In the genomic region with DNA sequence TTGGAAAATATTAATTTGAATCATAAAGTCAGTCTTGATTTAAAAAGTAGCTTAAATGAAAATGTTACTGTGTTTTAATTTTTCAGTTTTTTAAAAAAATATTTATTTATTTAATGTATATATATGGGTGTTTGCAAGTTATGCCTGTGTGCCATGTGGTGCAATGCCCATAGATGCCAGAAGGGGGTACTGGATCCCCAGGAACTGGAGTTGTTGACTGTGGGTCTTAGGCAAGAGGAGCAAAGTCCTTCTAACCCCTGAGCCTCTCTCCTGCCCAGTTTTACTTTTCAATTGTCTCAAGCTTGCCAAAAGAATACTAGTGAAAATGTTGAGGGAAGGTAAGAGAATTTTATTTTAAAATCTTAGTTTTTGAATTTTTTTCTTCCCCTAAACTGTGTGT, we compare ENCODE assay signal across 8 mouse cellular contexts.
DNase-seq lines count a peak whose midpoint lies in the region; ATAC-seq and TF ChIP-seq lines count a peak whose summit lies in the region.

No protein-coding gene starts in this region.

- no peak overlapping the region for H3K9ac ChIP-seq in hindbrain, embryonic 11.5 days (ENCODE audit: low read depth, low read length)
- no peak overlapping the region for H3K9ac ChIP-seq in hindbrain, embryonic 12.5 days
- no peak overlapping the region for H3K9ac ChIP-seq in ES-Bruce4 (ENCODE audit: low read depth, poor library complexity, severe bottlenecking)

- H3K4me1 ChIP-seq in hindbrain, embryonic 11.5 days (replicated peaks; ENCODE audit: control insufficient read depth, insufficient read depth, low read length): no peaks in the 10 kb centered on the region
- peaks cover 6% of the 10 kb centered on the region; the same call in 1 of the 2 replicates for H3K4me1 ChIP-seq in hindbrain, embryonic 12.5 days
- no peaks in the 10 kb centered on the region for H3K4me1 ChIP-seq in ES-Bruce4 (ENCODE audit: control insufficient read depth, insufficient read depth, low read length)
- peaks cover 2% of the 10 kb centered on the region; the same call in 1 of the 2 replicates for H3K4me1 ChIP-seq in embryonic fibroblast, embryonic 13.5 days (ENCODE audit: control insufficient read depth, insufficient read depth, low read length)

- H3K9me3 ChIP-seq in hindbrain, embryonic 11.5 days (ENCODE audit: control insufficient read depth, low read length): no peaks in the 10 kb centered on the region
- no peaks in the 10 kb centered on the region for H3K9me3 ChIP-seq in hindbrain, embryonic 12.5 days (replicated peaks)
- H3K9me3 ChIP-seq in ES-Bruce4 (replicated peaks; ENCODE audit: control insufficient read depth, insufficient read depth, low read length, poor library complexity, severe bottlenecking): no peaks in the 10 kb centered on the region

- no peak for ATAC-seq in hindbrain, embryonic 11.5 days (ENCODE audit: low FRiP score)
- no peak for ATAC-seq in hindbrain, embryonic 12.5 days (ENCODE audit: low FRiP score)

- peak; percentile 48 for DNase-seq in hindbrain, embryonic 11.5 days (ENCODE audit: low spot score)
- peak; percentile 69 for DNase-seq in naive thymus-derived CD4-positive, alpha-beta T cell, adult 2 months (ENCODE audit: low read depth)
- no peak for DNase-seq in ovary, postnatal 36 days (ENCODE audit: low spot score)
- no peak for DNase-seq in Muller cell, postnatal 12 days (ENCODE audit: inconsistent ontology term)
- DNase-seq in testis, postnatal 14 days (ENCODE audit: low spot score): no peak

- H3K36me3 ChIP-seq in hindbrain, embryonic 11.5 days (ENCODE audit: control insufficient read depth, insufficient read depth, low read length): no peaks in the 10 kb centered on the region
- peaks cover 15% of the 10 kb centered on the region for H3K36me3 ChIP-seq in hindbrain, embryonic 12.5 days
- peaks cover under 1% of the 10 kb centered on the region for H3K36me3 ChIP-seq in ES-Bruce4 (ENCODE audit: control insufficient read depth, insufficient read depth, low read length, poor library complexity, severe bottlenecking)

- TF ChIP-seq EP300 in ES-Bruce4 (IDR thresholded peaks at IDR 0.05; ENCODE audit: insufficient read depth, low read depth, low read length): no peak

- TF ChIP-seq CTCF in ES-Bruce4 (IDR thresholded peaks at IDR 0.05; ENCODE audit: low read depth, low read length): peak; percentile 39
- TF ChIP-seq CTCF in embryonic fibroblast, embryonic 13.5 days (IDR thresholded peaks at IDR 0.05; ENCODE audit: borderline replicate concordance, insufficient read depth, low read length): peak; percentile 20; the same call in 1 of the 2 replicates

- no peak overlapping the region for H3K27ac ChIP-seq in hindbrain, embryonic 11.5 days (ENCODE audit: low read depth, low read length)
- H3K27ac ChIP-seq in hindbrain, embryonic 12.5 days: no peak overlapping the region
- no peak overlapping the region for H3K27ac ChIP-seq in ES-Bruce4 (ENCODE audit: insufficient read depth, low read length)
- H3K27ac ChIP-seq in embryonic fibroblast, embryonic 13.5 days (ENCODE audit: insufficient read depth, low read length): no peak overlapping the region

- H3K27me3 ChIP-seq in hindbrain, embryonic 11.5 days (ENCODE audit: control insufficient read depth, insufficient read depth, low read length): no peaks in the 10 kb centered on the region
- no peaks in the 10 kb centered on the region for H3K27me3 ChIP-seq in hindbrain, embryonic 12.5 days
- H3K27me3 ChIP-seq in ES-Bruce4 (ENCODE audit: control insufficient read depth, insufficient read depth, low read length, poor library complexity, severe bottlenecking): no peaks in the 10 kb centered on the region

- H3K4me3 ChIP-seq in hindbrain, embryonic 11.5 days (ENCODE audit: low read depth, low read length): no peak overlapping the region
- H3K4me3 ChIP-seq in hindbrain, embryonic 12.5 days: no peak overlapping the region
- no peak overlapping the region for H3K4me3 ChIP-seq in ES-Bruce4 (ENCODE audit: low read depth, low read length)
- H3K4me3 ChIP-seq in embryonic fibroblast, embryonic 13.5 days (ENCODE audit: insufficient read depth, low read length): no peak overlapping the region

- TF ChIP-seq POLR2A in ES-Bruce4 (IDR thresholded peaks at IDR 0.05; ENCODE audit: insufficient read depth, low read length): no peak
- TF ChIP-seq POLR2A in embryonic fibroblast, embryonic 13.5 days (IDR thresholded peaks at IDR 0.05; ENCODE audit: low read depth, low read length): no peak

- no peak overlapping the region for H3K4me2 ChIP-seq in hindbrain, embryonic 11.5 days (replicated peaks; ENCODE audit: low read depth, low read length)
- H3K4me2 ChIP-seq in hindbrain, embryonic 12.5 days (replicated peaks): no peak overlapping the region

Comparison
In these comparisons a context has a peak if more than half of its experiments do, and no peak if none do; other contexts are left out.
1. DNase-seq: peak in hindbrain, embryonic 11.5 days (single experiment) and naive thymus-derived CD4-positive, alpha-beta T cell, adult 2 months (single experiment); none in ovary, postnatal 36 days (single experiment), Muller cell, postnatal 12 days (single experiment) and testis, postnatal 14 days (single experiment).